ENCODE assay signal across 12 mouse cellular contexts in the genomic region with DNA sequence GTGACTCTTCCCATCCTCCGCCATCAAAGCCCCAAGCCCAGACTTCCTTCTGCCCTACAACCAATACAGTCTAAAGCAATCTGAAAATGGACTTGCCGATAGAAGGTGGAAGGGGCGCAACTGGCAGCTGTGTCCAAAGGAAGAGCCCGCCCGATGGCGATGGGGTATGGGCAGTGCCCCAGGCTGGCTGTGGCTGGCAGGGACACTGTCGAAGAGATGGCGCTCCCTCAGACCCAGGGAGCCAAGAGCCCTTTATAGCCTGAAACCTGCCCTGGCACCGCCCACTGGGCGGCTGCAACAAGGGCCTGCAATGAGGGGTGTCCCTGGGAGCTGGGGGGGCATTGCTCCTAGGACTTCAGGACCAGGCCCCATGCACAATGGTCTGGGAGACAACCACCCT. TPM values are rescaled to one million over a fixed set of nuclear protein-coding genes. Genes with fewer than 3 reads are reported as not detected.
DNase-seq lines count a peak whose midpoint lies in the region; ATAC-seq lines count a peak whose summit lies in the region.
"Had no signal": no experiment of that assay in that cellular context is flagged by ENCODE, and none has a peak within 500 bp of the region (broad histone marks: within the 10 kb centered on the region; RNA-seq: fewer than 3 reads in every experiment).

A gene (minus strand): TSS at position 216 of the 400 bp plus-strand sequence.

- no peak within 1 kb of the TSS for H3K4me3 ChIP-seq in embryonic facial prominence, embryonic 13.5 days
- H3K4me3 ChIP-seq in midbrain, embryonic 10.5 days: no peak within 1 kb of the TSS
- H3K4me3 ChIP-seq: lung, embryonic 15.5 days had no signal

- 84% methylated on average over 10 of the region's 10 CpGs for WGBS in embryonic facial prominence, embryonic 13.5 days
- 82% methylated on average over 10 of the region's 10 CpGs for WGBS in midbrain, embryonic 10.5 days

- peaks cover 15% of the 10 kb centered on the region for H3K27me3 ChIP-seq in embryonic facial prominence, embryonic 13.5 days
- H3K27me3 ChIP-seq in midbrain, embryonic 10.5 days (ENCODE audit: low read depth, poor library complexity, severe bottlenecking): peaks cover 59% of the 10 kb centered on the region

- ATAC-seq in embryonic facial prominence, embryonic 13.5 days (ENCODE audit: insufficient number of reproducible peaks, insufficient read depth, low FRiP score, low TSS enrichment, low read depth): no peak
- no peak for ATAC-seq in megakaryocyte, adult 5-6 weeks (ENCODE audit: poor library complexity, severe bottlenecking)

- intact Hi-C loops in left cerebral cortex, postnatal 10 days (cut with DNase I): loop anchor here (5.0 to 10.0 kb wide), 3 partner anchors 186 to 421 kb away; no protein-coding TSS in a partner anchor

- H3K27ac ChIP-seq in embryonic facial prominence, embryonic 13.5 days: no peak within 1 kb of the TSS
- H3K27ac ChIP-seq in midbrain, embryonic 10.5 days (replicated peaks): peak within 1 kb of the TSS; percentile 50
- H3K27ac ChIP-seq: lung, embryonic 15.5 days had no signal

- H3K9ac ChIP-seq in embryonic facial prominence, embryonic 13.5 days: peak within 1 kb of the TSS; percentile 36; the same call in 1 of the 2 replicates
- H3K9ac ChIP-seq: lung, embryonic 15.5 days had no signal

- no peaks in the 10 kb centered on the region for H3K36me3 ChIP-seq in embryonic facial prominence, embryonic 13.5 days
- H3K36me3 ChIP-seq in midbrain, embryonic 10.5 days: no peaks in the 10 kb centered on the region
- H3K36me3 ChIP-seq: lung, embryonic 15.5 days had no signal

- H3K4me2 ChIP-seq in embryonic facial prominence, embryonic 13.5 days: no peak within 1 kb of the TSS
- H3K4me2 ChIP-seq: lung, embryonic 15.5 days had no signal

- peak; percentile 1 to 2 for DNase-seq in adrenal gland, postnatal 4 days (ENCODE audit: low spot score in 2 of 2)
- no peak for DNase-seq in adrenal gland, postnatal 14 days
- DNase-seq in left cerebral cortex, postnatal 10 days (ENCODE audit: extremely low spot score in 1 of 2, low spot score in 2 of 2): no peak
- no peak for DNase-seq in left cerebral cortex, adult 9 months (ENCODE audit: low spot score in 2 of 2)
- no peak for DNase-seq in midbrain, embryonic 10.5 days (ENCODE audit: low spot score)
- DNase-seq in right cerebral cortex, postnatal 36 days (ENCODE audit: low spot score in 2 of 2): no peak
- DNase-seq: adrenal gland, postnatal 36 days; cerebellum, postnatal 14 days had no signal

- H3K4me1 ChIP-seq in embryonic facial prominence, embryonic 13.5 days: peaks cover 31% of the 10 kb centered on the region
- H3K4me1 ChIP-seq in midbrain, embryonic 10.5 days: peaks cover 44% of the 10 kb centered on the region

- no peaks in the 10 kb centered on the region for H3K9me3 ChIP-seq in embryonic facial prominence, embryonic 13.5 days
- H3K9me3 ChIP-seq in midbrain, embryonic 10.5 days (replicated peaks): no peaks in the 10 kb centered on the region
- H3K9me3 ChIP-seq: lung, embryonic 15.5 days had no signal

RNA-seq across cellular contexts. Expression of the gene that starts here (rescaled TPM):
- total RNA-seq in adrenal gland, postnatal 4 days (2021): 10 to 100 TPM; 18.7 to 21.0 TPM
- 3.3 and 4.2 TPM in 2 replicates for total RNA-seq in adrenal gland, postnatal 14 days (2021)
- 10 to 100 TPM; 20.0 to 23.6 TPM for total RNA-seq in left cerebral cortex, postnatal 10 days (2021)
- polyA plus RNA-seq in embryonic facial prominence, embryonic 13.5 days (2015; fragmentation: Nextera tagmentation; extraction: Ambion mirVana): 38.0 and 38.9 TPM in 2 replicates
- 2.4 and 2.7 TPM in 2 replicates for polyA plus RNA-seq in midbrain, embryonic 10.5 days (2016; fragmentation: Nextera tagmentation; extraction: Ambion mirVana)
- not detected in 2 replicates for total RNA-seq in megakaryocyte, adult 5-6 weeks (2015)
- not detected in 2 replicates for total RNA-seq in megakaryocyte, adult 5-6 weeks (2017)
- total RNA-seq: neutrophil, adult 5-6 weeks had no signal

Comparison
In these comparisons a context has a peak if more than half of its experiments do, and no peak if none do; other contexts are left out.
1. RNA of the gene that starts here (polyA plus RNA-seq): 38.0 to 38.9 TPM in embryonic facial prominence, embryonic 13.5 days; 2.4 to 2.7 TPM in midbrain, embryonic 10.5 days; every median in the first group is over 10 times any median in the second.
2. DNase-seq: peak in adrenal gland, postnatal 4 days (2 of 2); none in adrenal gland, postnatal 14 days (single experiment), left cerebral cortex, postnatal 10 days (0 of 2), left cerebral cortex, adult 9 months (0 of 2), midbrain, embryonic 10.5 days (single experiment) and right cerebral cortex, postnatal 36 days (0 of 2).